Mouse (Mus musculus): ENCODE measurements around the gene Scimp. TPM values are rescaled to one million over a fixed set of nuclear protein-coding genes. Genes with fewer than 3 reads are reported as not detected.

Scimp gene
- polyA plus RNA-seq, 1 experiment from 2014 or later = 0.62 TPM

DNA sequence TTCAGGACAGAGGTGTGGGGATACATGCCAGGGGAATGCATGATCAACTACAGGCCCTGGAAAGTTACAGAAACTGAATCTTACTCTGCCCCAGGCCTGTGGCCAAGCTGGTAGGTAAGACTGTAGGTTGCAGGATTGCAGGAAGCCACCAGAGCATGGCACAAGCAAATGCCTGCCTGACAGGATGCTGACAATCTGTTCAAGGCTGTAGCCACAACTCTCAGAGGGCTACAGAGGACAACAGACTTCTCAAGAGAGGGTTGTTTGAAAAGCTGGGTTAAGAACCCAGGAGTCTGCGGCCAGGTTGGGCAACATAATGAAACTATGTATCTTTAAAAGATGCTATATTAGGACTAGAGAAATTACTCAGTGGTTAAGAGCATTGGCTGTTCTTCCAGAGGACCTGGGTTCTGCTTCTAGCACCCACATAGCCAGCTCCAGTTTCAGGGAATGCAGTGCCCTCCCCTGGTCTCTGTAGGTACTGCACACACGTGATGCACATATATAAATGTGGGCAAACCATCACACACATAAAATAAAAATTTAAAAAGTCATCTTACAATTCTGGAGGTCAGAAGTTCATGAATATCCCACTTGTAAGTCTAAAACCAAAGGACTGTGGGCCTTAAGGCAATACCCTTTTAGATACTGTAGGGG lies 10.1 kb downstream of the Scimp start:
- H3K4me1 ChIP-seq (ENCODE audit: control insufficient read depth in 2 of 2, insufficient read depth in 2 of 2, low read length in 2 of 2) = no peaks in the 10 kb centered on the region
- 88% methylated on average over 2 of the region's 2 CpGs for WGBS
- no peaks in the 10 kb centered on the region for H3K27me3 ChIP-seq (ENCODE audit: control insufficient read depth, insufficient read depth, low read length)
- no peak overlapping the region for H3K4me2 ChIP-seq (ENCODE audit: low read length)
- H3K4me3 ChIP-seq (ENCODE audit: control insufficient read depth in 1 of 2, insufficient read depth in 1 of 2, low read depth in 1 of 2, low read length in 2 of 2) = no peak overlapping the region
- H3K9me3 ChIP-seq (ENCODE audit: control insufficient read depth, low read length) = 0 out of 2 replicates have a peak, but pooled peaks cover 4% of the 10 kb centered on the region
- H3K36me3 ChIP-seq (ENCODE audit: control insufficient read depth, insufficient read depth, low read length) = no peaks in the 10 kb centered on the region
- no peak for ATAC-seq (ENCODE audit: insufficient number of reproducible peaks, insufficient read depth, low FRiP score, low read depth)
- no peak overlapping the region for H3K9ac ChIP-seq (ENCODE audit: low read length)
- no peak overlapping the region for H3K27ac ChIP-seq (replicated peaks in 1 of 2; ENCODE audit: control insufficient read depth in 1 of 2, insufficient read depth in 1 of 2, low read depth in 2 of 2, low read length in 2 of 2)

DNA sequence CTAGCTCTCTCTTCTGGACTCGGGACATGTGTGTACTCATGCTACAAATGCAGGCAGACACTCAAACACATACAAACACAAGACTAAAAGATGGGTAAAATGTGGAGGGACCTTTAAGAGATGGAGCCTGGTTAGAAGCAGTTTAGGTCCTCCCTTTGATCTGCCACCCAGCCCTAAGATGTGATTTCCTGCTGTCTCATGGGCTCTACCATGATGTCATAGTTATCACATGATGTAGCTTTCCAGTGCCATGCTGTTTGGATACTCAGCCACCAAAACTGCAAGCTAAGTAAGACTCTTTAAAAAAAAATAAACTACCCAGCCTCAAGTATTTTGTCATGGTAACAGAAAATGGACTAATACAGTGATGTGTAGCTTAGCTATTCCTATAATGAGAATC lies 20.0 kb downstream of the Scimp start:
- no peak overlapping the region for H3K27ac ChIP-seq (replicated peaks in 1 of 2; ENCODE audit: control insufficient read depth in 1 of 2, insufficient read depth in 1 of 2, low read depth in 2 of 2, low read length in 2 of 2)
- no peaks in the 10 kb centered on the region for H3K9me3 ChIP-seq (ENCODE audit: control insufficient read depth, low read length)
- H3K27me3 ChIP-seq (ENCODE audit: control insufficient read depth, insufficient read depth, low read length) = no peaks in the 10 kb centered on the region
- no peaks in the 10 kb centered on the region for H3K4me1 ChIP-seq (ENCODE audit: control insufficient read depth in 2 of 2, insufficient read depth in 2 of 2, low read length in 2 of 2)
- no peak overlapping the region for H3K4me3 ChIP-seq (ENCODE audit: control insufficient read depth in 1 of 2, insufficient read depth in 1 of 2, low read depth in 1 of 2, low read length in 2 of 2)
- no peaks in the 10 kb centered on the region for H3K36me3 ChIP-seq (ENCODE audit: control insufficient read depth, insufficient read depth, low read length)
- no peak overlapping the region for H3K9ac ChIP-seq (ENCODE audit: low read length)
- ATAC-seq (ENCODE audit: insufficient number of reproducible peaks, insufficient read depth, low FRiP score, low read depth) = no peak
- no peak overlapping the region for H3K4me2 ChIP-seq (ENCODE audit: low read length)
- WGBS = 95% methylated on average over 1 of the region's 1 CpGs

DNA sequence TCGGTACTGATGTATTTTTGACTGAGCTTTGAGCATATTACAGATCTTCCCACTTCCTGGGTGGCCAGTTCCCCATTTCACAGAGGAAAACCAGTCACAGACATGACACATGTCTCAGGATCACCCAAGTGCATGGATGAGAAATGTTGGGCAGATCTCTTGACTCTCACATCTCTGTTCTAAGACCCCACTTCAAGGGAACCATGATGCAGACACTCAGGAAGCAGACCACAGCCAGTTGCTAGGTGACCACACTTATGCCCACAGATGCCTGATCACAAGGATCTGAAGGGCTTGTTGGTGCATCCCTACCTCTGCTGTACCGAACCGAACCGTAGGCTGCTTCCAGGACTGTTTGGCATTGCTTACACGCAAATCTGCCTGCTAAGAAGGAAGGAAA lies 20.7 kb downstream of the Scimp start:
- Histone ChIP-seq H3K4me2 (ENCODE audit: low read length) (no peak overlapping the region), H3K9ac (ENCODE audit: low read length) (no peak overlapping the region), H3K27ac (replicated peaks in 1 of 2; ENCODE audit: control insufficient read depth in 1 of 2, insufficient read depth in 1 of 2, low read depth in 2 of 2, low read length in 2 of 2) (no peak overlapping the region), H3K4me3 (ENCODE audit: control insufficient read depth in 1 of 2, insufficient read depth in 1 of 2, low read depth in 1 of 2, low read length in 2 of 2) (no peak overlapping the region), H3K9me3 (ENCODE audit: control insufficient read depth, low read length) (no peaks in the 10 kb centered on the region), H3K27me3 (ENCODE audit: control insufficient read depth, insufficient read depth, low read length) (no peaks in the 10 kb centered on the region), H3K36me3 (ENCODE audit: control insufficient read depth, insufficient read depth, low read length) (no peaks in the 10 kb centered on the region), H3K4me1 (ENCODE audit: control insufficient read depth in 2 of 2, insufficient read depth in 2 of 2, low read length in 2 of 2) (no peaks in the 10 kb centered on the region)
- ATAC-seq (ENCODE audit: insufficient number of reproducible peaks, insufficient read depth, low FRiP score, low read depth) = no peak
- 66% methylated on average over 5 of the region's 5 CpGs for WGBS

DNA sequence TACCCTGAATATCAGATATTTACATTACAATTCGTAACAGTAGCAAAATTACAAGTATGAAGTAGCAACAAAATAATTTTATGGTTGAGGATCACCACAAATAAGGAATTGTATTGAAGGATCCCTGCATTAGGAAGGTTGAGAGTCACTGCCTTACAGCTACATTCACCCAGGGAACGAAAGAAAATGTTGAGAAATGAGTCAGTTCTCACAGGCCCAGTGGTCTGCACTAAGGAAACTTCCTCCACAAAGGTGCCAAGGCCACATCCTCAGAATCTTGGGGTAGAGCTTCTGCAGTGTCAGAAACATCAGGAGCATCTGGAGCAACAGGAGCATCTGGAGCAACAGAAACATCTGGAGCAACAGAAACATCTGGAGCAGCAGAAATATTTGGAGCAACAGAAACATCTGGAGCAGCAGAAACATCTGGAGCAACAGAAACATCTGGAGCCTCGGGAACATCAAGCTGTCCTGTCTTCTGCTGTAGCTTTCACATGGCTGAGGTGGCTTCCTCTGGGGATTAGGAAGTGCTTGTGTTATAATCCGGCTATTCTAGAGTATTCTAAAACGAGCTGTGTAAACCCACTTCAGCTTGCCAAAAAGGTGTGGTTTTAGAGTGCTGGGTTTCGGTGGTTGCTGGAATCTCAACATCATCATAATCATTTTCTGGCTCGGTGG lies 21.4 kb downstream of the Scimp start:
- no peak overlapping the region for H3K9ac ChIP-seq (ENCODE audit: low read length)
- no peak for ATAC-seq (ENCODE audit: insufficient number of reproducible peaks, insufficient read depth, low FRiP score, low read depth)
- no peak overlapping the region for H3K27ac ChIP-seq (replicated peaks in 1 of 2; ENCODE audit: control insufficient read depth in 1 of 2, insufficient read depth in 1 of 2, low read depth in 2 of 2, low read length in 2 of 2)
- no peaks in the 10 kb centered on the region for H3K36me3 ChIP-seq (ENCODE audit: control insufficient read depth, insufficient read depth, low read length)
- no peaks in the 10 kb centered on the region for H3K9me3 ChIP-seq (ENCODE audit: control insufficient read depth, low read length)
- H3K4me2 ChIP-seq (ENCODE audit: low read length) = no peak overlapping the region
- WGBS = 63% methylated on average over 7 of the region's 7 CpGs
- no peaks in the 10 kb centered on the region for H3K4me1 ChIP-seq (ENCODE audit: control insufficient read depth in 2 of 2, insufficient read depth in 2 of 2, low read length in 2 of 2)
- no peak overlapping the region for H3K4me3 ChIP-seq (ENCODE audit: control insufficient read depth in 1 of 2, insufficient read depth in 1 of 2, low read depth in 1 of 2, low read length in 2 of 2)
- H3K27me3 ChIP-seq (ENCODE audit: control insufficient read depth, insufficient read depth, low read length) = no peaks in the 10 kb centered on the region

DNA sequence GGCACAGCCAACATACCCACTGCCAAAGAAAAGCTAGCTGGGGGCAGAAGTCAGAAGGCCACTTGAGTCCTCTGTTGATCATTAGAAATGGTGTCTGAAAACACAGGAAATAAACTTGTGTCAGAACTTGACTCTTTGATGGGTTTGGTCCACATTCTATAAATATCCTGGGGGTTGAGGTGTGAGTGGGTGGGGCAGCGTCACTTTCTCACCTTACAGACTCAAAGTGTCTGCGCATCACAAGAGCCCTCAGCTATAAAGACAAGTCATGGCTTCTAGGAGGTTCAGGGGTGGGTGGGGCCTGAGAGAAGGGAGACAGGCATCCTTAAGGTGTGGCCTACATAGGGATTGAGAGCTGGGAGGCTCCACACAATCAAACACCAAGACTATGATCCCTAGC lies 22.0 kb downstream of the Scimp start:
- no peaks in the 10 kb centered on the region for H3K4me1 ChIP-seq (ENCODE audit: control insufficient read depth in 2 of 2, insufficient read depth in 2 of 2, low read length in 2 of 2)
- no peak overlapping the region for H3K4me2 ChIP-seq (ENCODE audit: low read length)
- no peaks in the 10 kb centered on the region for H3K27me3 ChIP-seq (ENCODE audit: control insufficient read depth, insufficient read depth, low read length)
- 71% methylated on average over 2 of the region's 2 CpGs for WGBS
- no peaks in the 10 kb centered on the region for H3K9me3 ChIP-seq (ENCODE audit: control insufficient read depth, low read length)
- ATAC-seq (ENCODE audit: insufficient number of reproducible peaks, insufficient read depth, low FRiP score, low read depth) = no peak
- H3K36me3 ChIP-seq (ENCODE audit: control insufficient read depth, insufficient read depth, low read length) = no peaks in the 10 kb centered on the region
- H3K9ac ChIP-seq (ENCODE audit: low read length) = no peak overlapping the region
- no peak overlapping the region for H3K4me3 ChIP-seq (ENCODE audit: control insufficient read depth in 1 of 2, insufficient read depth in 1 of 2, low read depth in 1 of 2, low read length in 2 of 2)
- H3K27ac ChIP-seq (replicated peaks in 1 of 2; ENCODE audit: control insufficient read depth in 1 of 2, insufficient read depth in 1 of 2, low read depth in 2 of 2, low read length in 2 of 2) = no peak overlapping the region

DNA sequence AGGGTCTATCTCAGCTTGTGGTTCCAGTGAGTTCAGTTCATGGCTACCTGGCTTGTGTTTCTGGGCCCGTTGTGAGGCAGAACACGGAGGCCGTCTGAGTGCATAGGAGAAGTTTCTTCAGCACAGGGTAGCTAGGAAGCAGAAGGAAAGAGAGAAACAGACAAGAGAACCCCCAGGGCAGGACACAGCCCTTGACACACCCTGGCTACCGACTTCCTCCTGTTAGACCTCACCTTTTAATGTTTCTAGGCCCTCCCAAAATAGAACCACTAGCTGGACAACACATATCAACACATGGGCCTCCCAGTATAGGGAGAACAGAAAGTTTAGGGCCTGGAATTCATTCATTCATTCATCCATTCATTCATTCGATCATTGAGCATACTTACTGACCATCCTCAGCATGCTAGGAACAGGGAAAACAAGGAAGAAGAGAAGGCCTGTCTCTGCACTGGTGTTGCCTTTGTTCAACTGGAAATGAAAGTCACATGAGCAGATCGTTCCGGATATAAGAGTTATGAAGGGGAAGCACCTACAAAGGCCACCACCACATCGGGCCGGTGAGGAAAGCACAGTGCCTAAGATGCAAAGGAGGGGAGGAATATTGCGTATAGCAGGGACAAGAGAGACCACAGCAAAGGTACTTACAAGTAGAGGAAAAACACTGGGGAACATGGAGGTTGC lies 23.3 kb downstream of the Scimp start:
- no peaks in the 10 kb centered on the region for H3K4me1 ChIP-seq (ENCODE audit: control insufficient read depth in 2 of 2, insufficient read depth in 2 of 2, low read length in 2 of 2)
- no peaks in the 10 kb centered on the region for H3K27me3 ChIP-seq (ENCODE audit: control insufficient read depth, insufficient read depth, low read length)
- no peak overlapping the region for H3K4me2 ChIP-seq (ENCODE audit: low read length)
- ATAC-seq (ENCODE audit: insufficient number of reproducible peaks, insufficient read depth, low FRiP score, low read depth) = no peak
- H3K9me3 ChIP-seq (ENCODE audit: control insufficient read depth, low read length) = no peaks in the 10 kb centered on the region
- H3K4me3 ChIP-seq (ENCODE audit: control insufficient read depth in 1 of 2, insufficient read depth in 1 of 2, low read depth in 1 of 2, low read length in 2 of 2) = no peak overlapping the region
- WGBS = 80% methylated on average over 10 of the region's 10 CpGs
- no peaks in the 10 kb centered on the region for H3K36me3 ChIP-seq (ENCODE audit: control insufficient read depth, insufficient read depth, low read length)
- no peak overlapping the region for H3K9ac ChIP-seq (ENCODE audit: low read length)
- no peak overlapping the region for H3K27ac ChIP-seq (replicated peaks in 1 of 2; ENCODE audit: control insufficient read depth in 1 of 2, insufficient read depth in 1 of 2, low read depth in 2 of 2, low read length in 2 of 2)

DNA sequence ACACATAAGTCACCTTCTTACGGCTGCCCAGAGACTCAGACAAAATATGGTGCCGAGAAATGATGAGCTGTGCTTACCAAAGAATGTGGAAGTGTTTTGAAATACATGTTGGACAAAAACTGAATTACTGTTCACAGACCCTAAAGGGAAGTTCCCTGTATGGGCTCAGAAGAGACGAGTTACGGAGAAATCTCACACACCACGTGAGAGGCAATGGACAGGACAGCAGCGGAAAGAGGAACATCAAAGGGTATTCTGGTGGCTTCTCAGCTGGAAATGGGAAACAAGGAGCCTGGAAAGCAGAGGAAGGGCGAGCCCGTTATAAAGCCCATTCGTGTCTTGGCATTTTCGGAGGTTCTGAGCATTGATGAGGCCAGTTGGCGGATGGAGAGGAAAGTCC lies 25.3 kb downstream of the Scimp start:
- H3K27ac ChIP-seq (replicated peaks in 1 of 2; ENCODE audit: control insufficient read depth in 1 of 2, insufficient read depth in 1 of 2, low read depth in 2 of 2, low read length in 2 of 2) = no peak overlapping the region
- H3K9me3 ChIP-seq (ENCODE audit: control insufficient read depth, low read length) = no peaks in the 10 kb centered on the region
- H3K4me1 ChIP-seq (ENCODE audit: control insufficient read depth in 2 of 2, insufficient read depth in 2 of 2, low read length in 2 of 2) = no peaks in the 10 kb centered on the region
- no peak overlapping the region for H3K4me2 ChIP-seq (ENCODE audit: low read length)
- H3K27me3 ChIP-seq (ENCODE audit: control insufficient read depth, insufficient read depth, low read length) = no peaks in the 10 kb centered on the region
- H3K4me3 ChIP-seq (ENCODE audit: control insufficient read depth in 1 of 2, insufficient read depth in 1 of 2, low read depth in 1 of 2, low read length in 2 of 2) = no peak overlapping the region
- H3K36me3 ChIP-seq (ENCODE audit: control insufficient read depth, insufficient read depth, low read length) = no peaks in the 10 kb centered on the region
- H3K9ac ChIP-seq (ENCODE audit: low read length) = no peak overlapping the region
- WGBS = 69% methylated on average over 11 of the region's 11 CpGs
- ATAC-seq (ENCODE audit: insufficient number of reproducible peaks, insufficient read depth, low FRiP score, low read depth) = no peak
